Mouse (Mus musculus): Measurements from ENCODE around the gene Ank2.

- TF ChIP-seq CTCF (IDR thresholded peaks at IDR 0.05; ENCODE audit: low read depth, low read length) (no peak), POLR2A (IDR thresholded peaks at IDR 0.05; ENCODE audit: extremely low read depth, insufficient read depth, low read length) (no peak)
Observed at GRCm38 (mm10) chr3:127187081-127187480, 312.1 kb downstream of the Ank2 start.

Data from liver, adult 2 months (tissue).